Mouse (Mus musculus) limb, embryonic 14.5 days (tissue): Measurements from ENCODE around the gene Ano8. TPM values are rescaled to one million over a fixed set of nuclear protein-coding genes. Genes with fewer than 3 reads are reported as not detected.
"Not testable (repeated sequence)": the region's sequence is repeated elsewhere in the genome, so short reads cannot be mapped to it uniquely, and the experiment has no call there.

Experiments
- ATAC-seq: fragments of 200-750 bp; cut with Nextera tagmentation; 2 replicates; pipeline ENCODE4 v1.8.0; 2017; ENCODE audit warnings: low read depth, moderate number of reproducible peaks, moderate TSS enrichment; ENCODE audit not compliant: low FRiP score
- DNase-seq: peaks from one replicate; pipeline ENCODE4 v3.0.0-alpha.2; 2015; ENCODE audit warnings: low spot score
- H3K27ac ChIP-seq: fragments of 300-500 bp; sonication (generic); replicated peaks from 2 replicates; pipeline ENCODE4 v1.5.1; 2014; ENCODE audit warnings: low read depth, mild to moderate bottlenecking, low read length, moderate library complexity, mixed read lengths
- H3K27me3 ChIP-seq: fragments of 300-500 bp; sonication (generic); 2 replicates; pipeline ENCODE4 v1.6.1; 2014; ENCODE audit warnings: low read length, mixed read lengths; ENCODE audit not compliant: control insufficient read depth, insufficient read depth
- H3K36me3 ChIP-seq: fragments of 300-500 bp; sonication (generic); 2 replicates; pipeline ENCODE4 v1.6.1; 2014; ENCODE audit warnings: mild to moderate bottlenecking, low read length, moderate library complexity, mixed read lengths; ENCODE audit not compliant: control insufficient read depth, insufficient read depth
- H3K4me1 ChIP-seq: fragments of 300-500 bp; sonication (generic); 2 replicates; pipeline ENCODE4 v1.6.1; 2014; ENCODE audit warnings: antibody characterized with exemption, low read length, mixed read lengths; ENCODE audit not compliant: control insufficient read depth, insufficient read depth
- H3K4me2 ChIP-seq: fragments of 300-500 bp; sonication (generic); replicated peaks from 2 replicates; pipeline ENCODE4 v1.6.1; 2014; ENCODE audit warnings: low read depth, mild to moderate bottlenecking, low read length, moderate library complexity; ENCODE audit not compliant: severe bottlenecking
- H3K4me3 ChIP-seq: fragments of 300-500 bp; sonication (generic); replicated peaks from 2 replicates; pipeline ENCODE4 v1.5.1; 2014; ENCODE audit warnings: low read length
- H3K9ac ChIP-seq: fragments of 300-500 bp; sonication (generic); 2 replicates; pipeline ENCODE4 v1.6.1; 2014; ENCODE audit warnings: mild to moderate bottlenecking, low read depth, low read length, moderate library complexity; ENCODE audit not compliant: severe bottlenecking
- H3K9me3 ChIP-seq: fragments of 300-500 bp; sonication (generic); 2 replicates; pipeline ENCODE4 v1.6.1; 2016; ENCODE audit warnings: low read length; ENCODE audit not compliant: control insufficient read depth
- POLR2A ChIP-seq: fragments of 200-500 bp; IDR thresholded peaks from 2 replicates; pipeline ENCODE4 v1.8.0; 2012; ENCODE audit warnings: inconsistent platforms, mild to moderate bottlenecking, moderate library complexity, borderline replicate concordance; ENCODE audit not compliant: insufficient read depth, insufficient read length; ENCODE audit errors: extremely low read depth
- WGBS: fragments of 180-500 bp; shearing (Covaris S2); extraction: QIAGEN DNeasy Blood & Tissue Kit; methylation state at CpG from one replicate; pipeline ENCODE4 v1.1.7; 2014; 5-methylcytosine and 5-hydroxymethylcytosine counted together
- polyA plus RNA-seq, 2 experiments: library from polyadenylated mRNA; depleted of rRNA in 1 of 2; stranded (reverse) in 1 of 2; unstranded in 1 of 2; fragments of >200 nt; fragmentation: Nextera tagmentation in 1 of 2; extraction: Ambion mirVana in 1 of 2; gene quantifications; 2 replicates each; pipeline versions ENCODE4 v1.2.1 to v1.2.3; 2012 to 2014

Ano8 gene
- polyA plus RNA-seq, 2 experiments, result 1.8 to 37.2 TPM

DNA sequence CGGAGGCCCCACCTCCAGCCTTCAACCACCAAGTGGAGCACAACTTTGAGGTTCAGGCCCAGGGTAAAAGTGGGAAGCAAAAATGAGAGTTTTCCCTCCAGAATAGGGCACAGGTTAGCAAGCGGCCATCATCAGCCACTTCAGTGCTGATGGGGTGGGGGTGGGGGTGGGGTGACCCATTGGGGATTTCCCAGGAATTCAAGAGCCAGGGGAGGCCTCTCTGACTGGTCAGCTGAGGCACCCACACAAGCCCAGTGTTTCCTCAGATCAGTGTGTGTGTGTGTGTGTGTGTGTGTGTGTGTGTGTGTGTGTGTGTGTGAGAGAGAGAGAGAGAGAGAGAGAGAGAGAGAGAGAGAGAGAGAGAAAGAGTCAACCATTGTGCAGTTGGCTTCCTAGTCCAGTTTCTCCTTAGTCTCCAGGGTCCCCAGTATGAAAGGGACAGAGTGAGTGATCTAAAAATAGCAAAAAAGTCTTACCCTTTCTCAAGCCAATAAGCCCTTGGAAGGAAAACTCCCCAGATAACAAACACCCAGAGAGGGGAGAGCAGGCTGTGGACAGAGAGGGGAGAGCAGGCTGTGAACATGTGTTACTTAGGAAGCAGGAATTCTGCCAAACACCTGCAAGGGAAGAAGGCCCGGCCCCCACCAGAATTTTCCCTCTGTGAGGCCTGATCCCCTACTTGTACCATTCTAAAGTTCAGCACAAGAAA is 41.6 kb upstream of the Ano8 start:
- Histone ChIP-seq H3K27me3 (peaks cover 25% of the 10 kb centered on the region), H3K4me1 (peaks cover 5% of the 10 kb centered on the region; the same call in 1 of the 2 replicates), H3K9ac (no peak overlapping the region), H3K27ac (0 out of 2 replicates have a peak overlapping the region, but pooled peaks have one; percentile 33), H3K4me3 (no peak overlapping the region), H3K9me3 (no peaks in the 10 kb centered on the region), H3K36me3 (no peaks in the 10 kb centered on the region), H3K4me2 (no peak overlapping the region)
- no peak for TF ChIP-seq POLR2A
- DNase-seq (peak; percentile 61), ATAC-seq (0 out of 2 replicates have a peak, but pooled peaks have one; percentile 31)
- 43% methylated on average over 3 of the region's 3 CpGs for WGBS

DNA sequence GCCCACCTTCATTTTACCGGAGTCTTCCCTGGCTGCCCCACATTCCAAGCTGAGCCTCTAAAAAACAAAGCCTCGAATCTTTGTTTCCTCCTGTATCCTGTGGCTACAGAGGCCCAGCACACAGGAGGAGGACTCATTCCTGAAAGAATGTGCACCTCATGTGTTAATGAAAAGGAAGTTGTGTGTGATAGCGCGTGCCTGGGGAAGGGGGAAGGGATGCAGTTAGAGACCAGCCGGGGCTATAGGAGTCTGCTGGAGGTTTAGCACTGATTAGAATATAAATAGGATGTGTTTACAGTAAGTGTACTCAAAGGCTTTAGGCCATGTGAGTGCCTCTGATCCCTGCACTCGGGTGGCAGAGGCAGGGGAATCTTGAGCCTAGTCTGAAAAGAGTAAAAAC is 40.5 kb upstream of the Ano8 start:
- WGBS, result 9% methylated on average over 6 of the region's 6 CpGs
- no peak overlapping the region for H3K27ac ChIP-seq

DNA sequence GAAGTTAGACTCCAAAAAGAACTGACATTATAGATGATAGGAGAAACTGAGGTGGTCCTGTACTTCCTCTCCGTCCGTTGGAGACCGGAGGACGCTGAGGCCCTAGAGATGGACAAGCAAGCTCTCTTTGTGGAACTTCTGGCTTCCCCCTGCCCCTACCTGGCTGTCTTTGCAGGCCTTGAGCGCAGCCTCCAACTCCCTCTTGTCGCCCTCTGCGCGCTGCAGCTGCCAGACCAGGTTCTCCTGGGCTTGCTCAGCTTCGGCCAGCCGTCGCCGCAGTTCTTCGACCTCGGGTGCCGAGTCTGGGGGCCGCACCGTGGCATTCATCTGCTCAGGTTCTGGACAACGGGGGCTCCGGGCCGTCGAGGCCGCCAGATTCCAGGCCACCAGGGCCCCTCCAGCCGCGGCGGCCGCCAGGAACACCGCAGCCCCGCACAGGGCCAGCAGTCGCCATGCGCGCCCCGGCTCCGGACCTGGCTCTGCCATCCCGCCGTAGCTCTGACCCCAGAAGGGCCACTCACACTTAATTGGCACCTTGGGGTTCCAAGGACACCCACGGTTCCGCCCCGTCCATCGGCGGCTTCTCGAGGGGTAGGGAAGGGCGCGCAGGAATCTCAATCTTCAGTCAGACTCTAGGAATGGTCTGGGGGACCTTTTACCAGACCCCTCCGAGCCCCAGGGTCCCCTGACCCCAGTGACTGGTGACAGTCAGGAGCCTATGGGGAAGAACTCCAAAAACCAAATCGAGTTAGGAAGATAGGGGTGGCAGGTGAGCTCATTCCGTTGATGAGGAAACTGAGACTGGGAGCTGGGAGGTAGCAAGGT is 39.7 kb upstream of the Ano8 start, which contains the start of gene Ccdc194:
TSS of gene Ccdc194 (minus strand) at position 486 of the 825 bp plus-strand sequence.
- Histone ChIP-seq H3K36me3 (no peaks in the 10 kb centered on the region), H3K27me3 (peaks cover 25% of the 10 kb centered on the region), H3K9ac (peak within 1 kb of the TSS; percentile 28; the same call in 1 of the 2 replicates), H3K9me3 (no peaks in the 10 kb centered on the region), H3K4me3 (peak within 1 kb of the TSS; percentile 16), H3K27ac (0 out of 2 replicates have a peak within 1 kb of the TSS, but pooled peaks have one; percentile 38), H3K4me1 (peaks cover 5% of the 10 kb centered on the region; the same call in 1 of the 2 replicates), H3K4me2 (no peak within 1 kb of the TSS; the same call in 1 of the 2 replicates)
- DNase-seq, result no peak
- WGBS, result 5% methylated on average over 46 of the region's 46 CpGs
- no peak for ATAC-seq
- no peak for TF ChIP-seq POLR2A

More for the DNA sequence above, 40.5 kb upstream of the Ano8 start:
- TF ChIP-seq POLR2A, result no peak
- ATAC-seq (no peak), DNase-seq (no peak)
- Histone ChIP-seq H3K9me3 (no peaks in the 10 kb centered on the region), H3K4me3 (no peak overlapping the region), H3K4me2 (no peak overlapping the region), H3K4me1 (peaks cover 5% of the 10 kb centered on the region; the same call in 1 of the 2 replicates), H3K27me3 (peaks cover 25% of the 10 kb centered on the region), H3K9ac (no peak overlapping the region), H3K36me3 (no peaks in the 10 kb centered on the region)

DNA sequence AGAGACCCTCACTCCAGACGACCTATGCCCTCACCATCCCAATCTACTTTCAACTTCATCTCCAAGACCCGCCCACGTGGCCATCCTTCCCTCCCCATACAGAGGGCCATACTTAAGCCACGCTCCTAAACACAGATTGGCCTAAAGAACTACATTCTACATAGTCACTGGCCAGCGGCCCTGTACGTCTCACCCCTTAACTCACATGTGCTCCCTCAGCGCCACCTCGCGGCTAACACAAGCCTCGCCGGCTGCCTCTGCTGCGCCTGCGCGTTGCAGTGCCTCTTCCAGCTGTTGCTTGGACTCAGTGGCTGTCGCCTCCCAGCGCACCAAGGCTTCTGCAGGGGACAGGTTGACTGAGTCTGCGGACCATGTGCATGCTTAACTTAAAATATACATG is 35.9 kb upstream of the Ano8 start:
- Histone ChIP-seq H3K36me3 (no peaks in the 10 kb centered on the region), H3K9me3 (no peaks in the 10 kb centered on the region), H3K4me3 (no peak overlapping the region; the same call in 1 of the 2 replicates), H3K27me3 (peaks cover 20% of the 10 kb centered on the region), H3K27ac (no peak overlapping the region), H3K9ac (no peak overlapping the region), H3K4me2 (peak overlapping the region; percentile 20; the same call in 1 of the 2 replicates), H3K4me1 (peaks cover 3% of the 10 kb centered on the region; the same call in 1 of the 2 replicates)
- 0 out of 2 replicates have a peak, but pooled peaks have one; percentile 24 for TF ChIP-seq POLR2A
- ATAC-seq (peak; percentile 87), DNase-seq (peak; percentile 90)
- 1% methylated on average over 17 of the region's 17 CpGs for WGBS

DNA sequence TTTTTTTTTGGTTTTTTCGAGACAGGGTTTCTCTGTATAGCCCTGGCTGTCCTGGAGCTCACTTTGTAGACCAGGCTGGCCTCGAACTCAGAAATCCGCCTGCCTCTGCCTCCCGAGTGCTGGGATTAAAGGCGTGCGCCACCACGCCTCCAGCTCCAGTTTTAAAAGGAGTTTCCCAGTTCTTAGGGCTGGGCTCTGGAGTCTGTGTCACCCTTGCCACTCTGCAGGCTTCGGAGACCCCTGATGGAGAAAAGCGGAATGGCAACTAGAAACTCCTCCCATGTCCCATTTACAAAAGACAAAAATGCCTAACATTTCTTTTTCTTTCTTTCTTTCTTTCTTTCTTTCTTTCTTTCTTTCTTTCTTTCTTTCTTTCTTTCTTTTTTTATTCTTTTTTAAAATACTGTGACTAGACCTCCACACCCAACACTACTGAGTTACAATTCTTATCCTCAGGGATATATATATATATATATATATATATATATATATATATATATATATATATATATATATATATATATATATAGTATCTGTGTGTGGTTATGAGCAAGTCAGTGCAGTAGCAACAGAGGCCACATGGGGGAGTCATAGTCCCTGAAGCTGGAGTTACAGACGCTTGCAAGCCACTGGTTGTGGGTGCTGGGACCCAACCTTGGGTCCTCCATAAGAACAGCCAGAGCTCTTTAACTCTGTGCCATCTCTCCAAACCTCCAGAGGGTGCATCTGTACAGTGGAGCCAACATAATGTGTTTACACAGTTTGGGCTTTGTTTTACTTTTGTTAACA is 33.5 kb upstream of the Ano8 start:
- ATAC-seq, H3K27me3 ChIP-seq, H3K9me3 ChIP-seq, H3K4me3 ChIP-seq, H3K27ac ChIP-seq, H3K9ac ChIP-seq, H3K4me1 ChIP-seq, H3K4me2 ChIP-seq, H3K36me3 ChIP-seq: not testable (repeated sequence)
- WGBS, result 35% methylated on average over 9 of the region's 10 CpGs
- DNase-seq, result peak; percentile 74
